Mouse (Mus musculus): ENCODE data around the gene Fam20a. TPM values are rescaled to one million over a fixed set of nuclear protein-coding genes. Genes with fewer than 3 reads are reported as not detected.

Gene Fam20a
- polyA plus RNA-seq, 1 experiment from 2014 or later, result 3.0 TPM

DNA sequence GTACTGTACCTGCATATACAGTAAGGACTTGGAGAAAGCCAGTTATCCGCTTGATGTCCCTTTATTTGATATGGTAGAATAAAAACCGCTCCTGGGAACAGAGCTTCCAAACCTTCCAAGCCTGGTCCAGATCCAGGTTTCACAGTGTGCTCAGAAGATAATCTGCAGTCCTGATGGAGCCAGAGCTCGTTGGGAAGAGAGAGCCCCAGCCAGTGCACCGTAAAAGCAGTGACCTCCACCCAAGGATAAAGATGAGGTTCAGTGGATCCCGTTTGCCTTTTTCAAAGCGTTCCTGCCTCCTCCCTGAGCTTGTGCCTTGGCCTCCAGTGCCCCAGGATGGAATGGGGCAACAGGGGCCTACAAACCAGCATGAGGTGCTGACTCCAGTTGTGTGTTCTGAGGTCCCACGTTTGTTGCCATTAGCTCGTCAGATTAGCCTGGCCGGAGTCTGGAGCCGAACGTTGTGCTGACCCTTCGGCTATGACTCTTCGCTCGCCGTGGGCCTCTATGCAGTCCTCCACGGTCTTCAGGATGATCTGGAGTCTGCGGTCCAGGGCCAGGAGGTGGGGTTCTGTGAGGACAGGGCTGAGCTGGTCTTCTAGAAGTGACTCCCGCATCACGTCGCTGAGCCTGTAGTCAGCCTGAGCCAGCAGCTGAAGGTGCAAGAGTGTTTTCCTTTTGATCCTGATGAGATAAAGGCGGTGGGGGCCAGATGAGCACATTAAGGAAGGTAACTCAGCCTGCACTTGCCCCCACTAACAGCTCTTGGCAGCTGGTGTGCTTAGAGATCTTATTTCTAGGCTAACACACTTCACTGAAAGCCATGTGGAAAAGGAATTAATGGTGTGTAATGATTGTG lies 49.0 kb downstream of the Fam20a start:
- Histone ChIP-seq H3K9me3 (ENCODE audit: low read depth, low read length) (no peaks in the 10 kb centered on the region), H3K4me2 (no peak overlapping the region), H3K4me1 (ENCODE audit: insufficient read depth) (no peaks in the 10 kb centered on the region), H3K4me3 (ENCODE audit: low read depth, low read length) (no peak overlapping the region), H3K27ac (ENCODE audit: low read depth) (no peak overlapping the region), H3K9ac (no peak overlapping the region), H3K27me3 (ENCODE audit: insufficient read depth, low read length) (no peaks in the 10 kb centered on the region), H3K36me3 (ENCODE audit: insufficient read depth) (peaks cover 28% of the 10 kb centered on the region)
- ATAC-seq (ENCODE audit: insufficient read depth), result no peak
- no peak for TF ChIP-seq CTCF (IDR thresholded peaks at IDR 0.05; ENCODE audit: low read depth)
- DNase-seq, result no peak
- 47% methylated on average over 21 of the region's 21 CpGs for WGBS

DNA sequence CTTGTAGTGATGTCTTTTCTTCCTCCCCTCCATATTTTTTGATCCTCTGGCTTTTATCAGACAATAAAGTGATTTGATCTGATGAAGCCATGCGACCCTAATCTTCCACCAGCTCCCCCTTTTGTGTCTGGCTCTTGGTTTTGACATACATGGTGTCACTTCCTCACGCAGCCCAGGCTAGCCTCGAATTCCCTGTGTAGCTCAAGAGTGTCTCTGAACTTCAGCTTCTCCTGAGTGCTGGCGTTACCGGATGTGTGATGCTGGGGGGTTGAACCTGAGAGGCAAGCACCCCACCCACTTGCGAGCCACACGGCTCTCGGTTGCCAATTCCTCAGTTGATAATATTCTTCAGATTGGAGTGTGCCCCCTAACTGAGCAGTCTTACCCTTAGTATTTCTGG lies 49.7 kb downstream of the Fam20a start:
- no peak overlapping the region for H3K27ac ChIP-seq (ENCODE audit: low read depth)
- 76% methylated on average over 8 of the region's 8 CpGs for WGBS
- no peaks in the 10 kb centered on the region for H3K9me3 ChIP-seq (ENCODE audit: low read depth, low read length)
- TF ChIP-seq CTCF (IDR thresholded peaks at IDR 0.05; ENCODE audit: low read depth), result no peak
- H3K27me3 ChIP-seq (ENCODE audit: insufficient read depth, low read length), result no peaks in the 10 kb centered on the region
- no peaks in the 10 kb centered on the region for H3K4me1 ChIP-seq (ENCODE audit: insufficient read depth)
- DNase-seq (no peak), ATAC-seq (ENCODE audit: insufficient read depth) (no peak)
- H3K4me3 ChIP-seq (ENCODE audit: low read depth, low read length), result no peak overlapping the region
- H3K4me2 ChIP-seq, result no peak overlapping the region
- H3K9ac ChIP-seq, result no peak overlapping the region
- H3K36me3 ChIP-seq (ENCODE audit: insufficient read depth), result peaks cover 35% of the 10 kb centered on the region

DNA sequence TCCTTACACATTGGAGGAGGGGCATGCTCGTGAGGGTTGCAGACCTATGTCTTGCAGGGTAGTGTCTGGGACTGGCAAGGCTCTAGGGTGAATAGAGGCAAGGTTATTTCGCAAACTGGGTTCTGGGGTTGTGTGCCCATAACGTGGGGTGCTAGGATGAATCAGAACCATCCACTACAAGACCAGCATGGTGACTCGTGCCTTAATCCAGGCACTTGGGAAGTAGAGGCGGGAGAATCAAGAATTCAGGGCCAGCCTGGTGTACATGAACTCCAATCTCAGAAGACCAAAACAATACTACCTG lies 50.1 kb downstream of the Fam20a start:
- Histone ChIP-seq H3K36me3 (ENCODE audit: insufficient read depth) (peaks cover 39% of the 10 kb centered on the region), H3K4me3 (ENCODE audit: low read depth, low read length) (no peak overlapping the region), H3K9ac (no peak overlapping the region), H3K4me2 (no peak overlapping the region), H3K27ac (ENCODE audit: low read depth) (peak overlapping the region; percentile 58; the same call in 1 of the 2 replicates), H3K9me3 (ENCODE audit: low read depth, low read length) (no peaks in the 10 kb centered on the region), H3K27me3 (ENCODE audit: insufficient read depth, low read length) (no peaks in the 10 kb centered on the region), H3K4me1 (ENCODE audit: insufficient read depth) (no peaks in the 10 kb centered on the region)
- WGBS, result 84% methylated on average over 5 of the region's 5 CpGs
- no peak for ATAC-seq (ENCODE audit: insufficient read depth)
- no peak for DNase-seq
- TF ChIP-seq CTCF (IDR thresholded peaks at IDR 0.05; ENCODE audit: low read depth), result no peak

GRCm38 (mm10) chr11:109671136-109672020 lies 50.7 kb downstream of the Fam20a start:
- DNase-seq, result peak; percentile 46
- peak; percentile 38; the same call in 1 of the 2 replicates for ATAC-seq (ENCODE audit: insufficient read depth)
- no peaks in the 10 kb centered on the region for H3K4me1 ChIP-seq (ENCODE audit: insufficient read depth)
- H3K4me2 ChIP-seq, result no peak overlapping the region
- no peak overlapping the region for H3K4me3 ChIP-seq (ENCODE audit: low read depth, low read length)
- H3K27me3 ChIP-seq (ENCODE audit: insufficient read depth, low read length), result no peaks in the 10 kb centered on the region
- H3K9ac ChIP-seq, result no peak overlapping the region
- H3K36me3 ChIP-seq (ENCODE audit: insufficient read depth), result peaks cover 45% of the 10 kb centered on the region
- TF ChIP-seq CTCF (IDR thresholded peaks at IDR 0.05; ENCODE audit: low read depth), result no peak
- H3K27ac ChIP-seq (ENCODE audit: low read depth), result peak overlapping the region; percentile 58; the same call in 1 of the 2 replicates
- no peaks in the 10 kb centered on the region for H3K9me3 ChIP-seq (ENCODE audit: low read depth, low read length)
- WGBS, result 62% methylated on average over 6 of the region's 6 CpGs

- ATAC-seq (ENCODE audit: insufficient read depth), result peak; percentile 69
- WGBS, result 46% methylated on average over 14 of the region's 14 CpGs
- DNase-seq, result peak; percentile 96
- H3K9ac ChIP-seq, result no peak overlapping the region
- no peak overlapping the region for H3K4me2 ChIP-seq
- H3K4me3 ChIP-seq (ENCODE audit: low read depth, low read length), result no peak overlapping the region
- H3K4me1 ChIP-seq (ENCODE audit: insufficient read depth), result no peaks in the 10 kb centered on the region
- no peaks in the 10 kb centered on the region for H3K27me3 ChIP-seq (ENCODE audit: insufficient read depth, low read length)
- peaks cover 56% of the 10 kb centered on the region for H3K36me3 ChIP-seq (ENCODE audit: insufficient read depth)
- peak overlapping the region; percentile 5; the same call in 1 of the 2 replicates for H3K27ac ChIP-seq (ENCODE audit: low read depth)
- H3K9me3 ChIP-seq (ENCODE audit: low read depth, low read length), result no peaks in the 10 kb centered on the region
- TF ChIP-seq CTCF (IDR thresholded peaks at IDR 0.05; ENCODE audit: low read depth), result peak; percentile 69
Observed at GRCm38 (mm10) chr11:109670026-109670916, 51.8 kb downstream of the Fam20a start.

- H3K4me2 ChIP-seq, result no peak overlapping the region
- H3K36me3 ChIP-seq (ENCODE audit: insufficient read depth), result peaks cover 66% of the 10 kb centered on the region
- DNase-seq, result no peak
Observed at GRCm38 (mm10) chr11:109669149-109669708, 52.9 kb downstream of the Fam20a start.

More at GRCm38 (mm10) chr11:109669149-109669708, 52.9 kb downstream of the Fam20a start:
- Histone ChIP-seq H3K27ac (ENCODE audit: low read depth) (no peak overlapping the region), H3K4me1 (ENCODE audit: insufficient read depth) (no peaks in the 10 kb centered on the region), H3K4me3 (ENCODE audit: low read depth, low read length) (no peak overlapping the region), H3K27me3 (ENCODE audit: insufficient read depth, low read length) (no peaks in the 10 kb centered on the region), H3K9me3 (ENCODE audit: low read depth, low read length) (no peaks in the 10 kb centered on the region), H3K9ac (no peak overlapping the region)
- ATAC-seq (ENCODE audit: insufficient read depth), result no peak
- TF ChIP-seq CTCF (IDR thresholded peaks at IDR 0.05; ENCODE audit: low read depth), result no peak
- 87% methylated on average over 8 of the region's 8 CpGs for WGBS
